Mouse (Mus musculus) cerebellum, adult 2 months (tissue): Measurements from ENCODE around the gene Galk2.

ENCODE experiments used
- CTCF ChIP-seq: fragments of 200-500 bp; IDR thresholded peaks from 2 replicates; pipeline ENCODE4 v1.5.1; 2011; ENCODE audit warnings: low read depth, mild to moderate bottlenecking, control low read depth, low read length, moderate library complexity, borderline replicate concordance; ENCODE audit not compliant: insufficient read depth
- POLR2A ChIP-seq: fragments of 200-500 bp; IDR thresholded peaks from 2 replicates; pipeline ENCODE4 v1.6.1; 2011; ENCODE audit warnings: low read length, control low read depth, borderline replicate concordance; ENCODE audit not compliant: insufficient read depth

DNA sequence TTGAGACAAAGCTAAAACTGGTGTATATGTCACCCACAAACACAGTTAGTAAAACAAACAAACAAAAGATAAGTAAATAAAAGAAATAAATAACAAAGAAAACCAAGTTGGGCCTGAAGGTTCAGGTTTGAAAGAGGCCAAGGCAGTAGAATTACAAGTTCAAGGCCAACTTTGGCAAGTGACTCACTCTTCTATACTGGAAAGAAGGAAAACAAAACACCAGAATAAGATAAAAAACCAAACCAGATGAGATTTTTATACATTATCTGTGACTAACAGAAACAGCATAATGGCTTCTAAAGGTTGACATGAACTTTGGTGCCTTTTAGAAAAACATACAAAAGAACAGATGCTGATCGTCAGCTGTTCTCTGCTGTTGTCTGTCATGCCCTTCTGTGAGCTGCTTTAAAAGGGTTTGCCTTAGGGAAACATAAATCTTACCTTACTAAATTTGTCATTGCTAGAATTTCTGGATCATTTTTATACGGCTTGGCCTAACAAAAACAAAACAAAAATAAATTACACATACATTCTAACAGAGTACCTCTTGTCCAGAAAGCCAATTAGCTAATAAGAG, 20.1 kb upstream of the Galk2 start:
- TF ChIP-seq CTCF (no peak), POLR2A (no peak)
